In the genomic region with DNA sequence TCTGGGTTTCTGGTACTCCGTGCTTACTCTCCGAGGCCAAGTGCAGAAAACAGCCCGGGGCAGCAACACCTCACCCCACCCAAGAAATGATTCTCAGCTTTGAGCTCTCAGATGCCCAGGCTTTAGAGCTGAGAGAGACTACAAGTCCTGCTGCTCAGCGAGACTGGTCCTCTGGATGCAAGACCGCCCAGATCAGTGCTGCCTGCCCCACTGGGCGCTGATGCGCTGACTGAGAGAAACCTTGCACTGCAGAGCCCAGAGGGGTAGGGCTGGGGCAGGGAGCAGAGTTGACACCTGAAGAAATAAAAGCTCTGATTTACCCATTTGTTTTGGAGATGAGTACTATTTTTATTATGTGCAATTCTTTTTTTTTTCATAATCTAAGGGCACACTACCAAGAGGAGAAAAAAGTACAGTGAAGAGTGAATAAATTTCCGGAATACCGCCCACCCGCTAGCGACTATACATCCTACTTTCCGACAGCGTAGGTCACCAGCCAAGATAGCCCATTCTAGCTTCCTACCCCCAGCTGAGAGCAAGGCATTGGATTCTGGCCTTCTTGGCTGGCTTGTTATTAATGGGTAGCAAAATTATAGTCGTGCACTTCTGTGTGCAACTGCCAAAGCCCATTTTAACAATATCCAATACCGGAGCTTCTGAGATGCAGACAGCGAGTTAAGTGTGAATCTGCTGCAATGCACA, we compare ENCODE assay signal across 8 mouse cellular contexts. TPM values are rescaled to one million over a fixed set of nuclear protein-coding genes. Genes with fewer than 3 reads are reported as not detected.
DNase-seq lines count a peak whose midpoint lies in the region; ATAC-seq and TF ChIP-seq lines count a peak whose summit lies in the region.

A gene (minus strand): TSS at position 243 of the 702 bp plus-strand sequence.

- H3K9ac ChIP-seq in neural tube, embryonic 14.5 days (replicated peaks; ENCODE audit: low read depth, low read length): peak within 1 kb of the TSS; percentile 97

- ATAC-seq in neural tube, embryonic 14.5 days (ENCODE audit: low read depth): peak; percentile 63
- ATAC-seq in CD4-positive, CD25-positive, alpha-beta regulatory T cell, adult 4 months: no peak

- H3K9me3 ChIP-seq in neural tube, embryonic 14.5 days (ENCODE audit: control insufficient read depth, low read length): no peaks in the 10 kb centered on the region

- peak within 1 kb of the TSS; percentile 71 for H3K4me2 ChIP-seq in neural tube, embryonic 14.5 days (ENCODE audit: low read depth, low read length)

- no peak for TF ChIP-seq POLR2A in embryonic fibroblast, embryonic 13.5 days (IDR thresholded peaks at IDR 0.05; ENCODE audit: low read depth, low read length)

- 10% methylated on average over 16 of the region's 16 CpGs for WGBS in neural tube, embryonic 14.5 days

- no peaks in the 10 kb centered on the region for H3K36me3 ChIP-seq in neural tube, embryonic 14.5 days (ENCODE audit: control insufficient read depth, insufficient read depth, low read length)

- no peaks in the 10 kb centered on the region for H3K4me1 ChIP-seq in embryonic fibroblast, embryonic 13.5 days (ENCODE audit: control insufficient read depth, insufficient read depth, low read length)
- H3K4me1 ChIP-seq in neural tube, embryonic 14.5 days (ENCODE audit: control insufficient read depth, insufficient read depth, low read length): no peaks in the 10 kb centered on the region

- TF ChIP-seq CTCF in embryonic fibroblast, embryonic 13.5 days (IDR thresholded peaks at IDR 0.05; ENCODE audit: borderline replicate concordance, insufficient read depth, low read length): no peak

- DNase-seq in layer of hippocampus, adult 18-20 months (ENCODE audit: low spot score in 2 of 2): no peak
- DNase-seq in layer of hippocampus, adult 9-11 months: no peak
- peak; percentile 84 for DNase-seq in brain, adult 2 months (ENCODE audit: low read depth, low spot score)
- DNase-seq in left cerebral cortex, adult 8-10 months (ENCODE audit: low spot score in 2 of 2): no peak
- DNase-seq in lung, postnatal 10 days: no peak

- peak within 1 kb of the TSS; percentile 8; the same call in 1 of the 2 replicates for H3K4me3 ChIP-seq in embryonic fibroblast, embryonic 13.5 days (ENCODE audit: insufficient read depth, low read length)
- H3K4me3 ChIP-seq in neural tube, embryonic 14.5 days (ENCODE audit: low read depth, low read length): peak within 1 kb of the TSS; percentile 66

- no peaks in the 10 kb centered on the region for H3K27me3 ChIP-seq in neural tube, embryonic 14.5 days (ENCODE audit: control insufficient read depth, insufficient read depth, low read length)

- no peak within 1 kb of the TSS for H3K27ac ChIP-seq in embryonic fibroblast, embryonic 13.5 days (ENCODE audit: insufficient read depth, low read length)
- H3K27ac ChIP-seq in neural tube, embryonic 14.5 days (ENCODE audit: low read depth, low read length): peak within 1 kb of the TSS; percentile 96

RNA-seq across cellular contexts. Expression of the gene that starts here (rescaled TPM):
- 100 to 1,000 TPM; 204 to 210 TPM for total RNA-seq in layer of hippocampus, adult 18-20 months (2021)
- not detected in 2 replicates for polyA plus RNA-seq in embryonic fibroblast, embryonic 13.5 days (2011; ENCODE audit: insufficient read length, low read depth, missing spikeins)
- 100 to 1,000 TPM; 639 to 745 (median 708) TPM for total RNA-seq in left cerebral cortex, adult 8-10 months (2022)
- 39.6 and 59.8 TPM in 2 replicates for polyA plus RNA-seq in neural tube, embryonic 14.5 days (2014; fragmentation: Nextera tagmentation; extraction: Ambion mirVana)
- under 1 TPM in 1 of 2 experiments, not detected in 1; 0.36 TPM for polyA plus RNA-seq in CD4-positive, CD25-positive, alpha-beta regulatory T cell, adult 4 months (2017; shearing (Covaris generic))

Comparison
In these comparisons a context has a peak if more than half of its experiments do, and no peak if none do; other contexts are left out.
1. RNA of the gene that starts here (polyA plus RNA-seq): 39.6 to 59.8 TPM in neural tube, embryonic 14.5 days; 0.36 TPM in CD4-positive, CD25-positive, alpha-beta regulatory T cell, adult 4 months and not detected in embryonic fibroblast, embryonic 13.5 days; every median in the first group is over 10 times any median in the second.